Mouse (Mus musculus) heart, embryonic 14.5 days (tissue): ENCODE measurements around the gene Tpst1. TPM values are rescaled to one million over a fixed set of nuclear protein-coding genes. Genes with fewer than 3 reads are reported as not detected.

Experiments used
- ATAC-seq: fragments of 200-750 bp; cut with Nextera tagmentation; 2 replicates; pipeline ENCODE4 v1.8.0; 2017; ENCODE audit warnings: low read depth, moderate TSS enrichment; ENCODE audit not compliant: insufficient number of reproducible peaks, insufficient read depth, low FRiP score
- H3K27ac ChIP-seq, 2 experiments: fragments of 200-500 bp in 1 of 2; fragments of 300-500 bp in 1 of 2; sonication (generic) in 1 of 2; replicated peaks in 1 of 2; 2 replicates each; pipeline ENCODE4 v1.5.1; 2012 to 2014; ENCODE audit warnings: low read depth in 2 of 2, low read length in 2 of 2, control low read depth in 1 of 2, mild to moderate bottlenecking in 1 of 2, mixed read lengths in 1 of 2; ENCODE audit not compliant: control insufficient read depth in 1 of 2, insufficient read depth in 1 of 2
- H3K27me3 ChIP-seq: fragments of 300-500 bp; sonication (generic); 2 replicates; pipeline ENCODE4 v1.6.1; 2014; ENCODE audit warnings: mild to moderate bottlenecking, low read length, control low read depth; ENCODE audit not compliant: control insufficient read depth, insufficient read depth
- H3K36me3 ChIP-seq: fragments of 300-500 bp; sonication (generic); 2 replicates; pipeline ENCODE4 v1.6.1; 2014; ENCODE audit warnings: mild to moderate bottlenecking, control low read depth, low read length, mixed read lengths; ENCODE audit not compliant: control insufficient read depth, insufficient read depth
- H3K4me1 ChIP-seq, 2 experiments: fragments of 200-500 bp in 1 of 2; fragments of 300-500 bp in 1 of 2; sonication (generic) in 1 of 2; 2 replicates each; pipeline ENCODE4 v1.6.1; 2012 to 2014; ENCODE audit warnings: low read length in 2 of 2, control low read depth in 1 of 2, mixed read lengths in 1 of 2; ENCODE audit not compliant: control insufficient read depth in 2 of 2, insufficient read depth in 2 of 2
- H3K4me2 ChIP-seq: fragments of 300-500 bp; sonication (generic); 2 replicates; pipeline ENCODE4 v1.6.1; 2014; ENCODE audit warnings: mild to moderate bottlenecking, low read length
- H3K4me3 ChIP-seq, 2 experiments: fragments of 200-500 bp in 1 of 2; fragments of 300-500 bp in 1 of 2; sonication (generic) in 1 of 2; 2 replicates each; pipeline ENCODE4 v1.5.1; 2012 to 2014; ENCODE audit warnings: low read length in 2 of 2, mild to moderate bottlenecking in 2 of 2, control low read depth in 1 of 2, low read depth in 1 of 2, moderate library complexity in 1 of 2; ENCODE audit not compliant: control insufficient read depth in 1 of 2, insufficient read depth in 1 of 2
- H3K9ac ChIP-seq: fragments of 300-500 bp; sonication (generic); 2 replicates; pipeline ENCODE4 v1.6.1; 2014; ENCODE audit warnings: mild to moderate bottlenecking, low read length
- H3K9me3 ChIP-seq: fragments of 300-500 bp; sonication (generic); 2 replicates; pipeline ENCODE4 v1.6.1; 2016; ENCODE audit warnings: low read length, control low read depth; ENCODE audit not compliant: control insufficient read depth
- WGBS: fragments of 180-500 bp; shearing (Covaris S2); extraction: QIAGEN DNeasy Blood & Tissue Kit; methylation state at CpG from one replicate; pipeline ENCODE4 v1.1.7; 2014; 5-methylcytosine and 5-hydroxymethylcytosine counted together
- polyA plus RNA-seq: library from polyadenylated mRNA; unstranded; fragments of >200 nt; fragmentation: Nextera tagmentation; extraction: Ambion mirVana; gene quantifications from 2 replicates; pipeline ENCODE4 v1.2.1, GENCODE M21; 2014

Tpst1 gene
- polyA plus RNA-seq, 1 experiment from 2014 or later, result 24.5 TPM

DNA sequence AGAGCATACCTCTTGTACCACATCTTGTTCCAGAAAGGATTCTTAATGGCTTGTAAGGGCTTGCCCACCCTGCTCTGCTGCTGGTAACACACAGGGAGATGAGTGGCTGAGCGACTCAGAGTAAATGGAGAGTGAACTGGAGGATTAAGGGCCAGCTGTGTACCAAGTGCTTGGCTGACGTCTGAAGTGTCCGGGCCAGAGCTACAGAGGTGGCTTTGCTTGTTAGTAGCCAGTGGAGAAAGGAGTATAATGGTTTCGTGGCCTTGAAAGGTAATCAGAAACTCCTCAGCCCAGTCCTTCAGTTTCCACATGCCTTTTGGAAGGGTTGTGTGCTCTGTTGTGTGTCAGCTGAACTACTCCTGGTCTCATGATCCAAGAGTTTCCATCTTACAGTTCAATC, 104.7 kb downstream of the Tpst1 start:
- no peak overlapping the region for H3K27ac ChIP-seq
- H3K36me3 ChIP-seq, result no peaks in the 10 kb centered on the region
- H3K9me3 ChIP-seq, result no peaks in the 10 kb centered on the region
- peaks cover 5 to 18% of the 10 kb centered on the region in 2 experiments; a peak in 3 of 4 replicates for H3K4me1 ChIP-seq
- H3K4me2 ChIP-seq, result no peak overlapping the region
- 36% methylated on average over 4 of the region's 4 CpGs for WGBS
- no peak overlapping the region for H3K9ac ChIP-seq
- no peak for ATAC-seq
- H3K4me3 ChIP-seq, result no peak overlapping the region
- H3K27me3 ChIP-seq, result no peaks in the 10 kb centered on the region

- no peaks in the 10 kb centered on the region for H3K9me3 ChIP-seq
- WGBS, result 56% methylated on average over 7 of the region's 7 CpGs
These were observed 107.2 kb downstream of the Tpst1 start for GRCm38 (mm10) chr5:130180362-130180761.

GRCm38 (mm10) chr5:130181740-130182540, 108.8 kb downstream of the Tpst1 start:
- Histone ChIP-seq H3K4me2 (no peak overlapping the region), H3K27ac (no peak overlapping the region), H3K4me1 (peaks cover 9 to 15% of the 10 kb centered on the region in 2 experiments), H3K9me3 (no peaks in the 10 kb centered on the region), H3K4me3 (no peak overlapping the region), H3K36me3 (no peaks in the 10 kb centered on the region), H3K27me3 (no peaks in the 10 kb centered on the region), H3K9ac (no peak overlapping the region)
- 69% methylated on average over 6 of the region's 6 CpGs for WGBS
- ATAC-seq, result no peak

More at GRCm38 (mm10) chr5:130180362-130180761, 107.2 kb downstream of the Tpst1 start:
- Histone ChIP-seq H3K4me1 (peaks cover 9 to 15% of the 10 kb centered on the region in 2 experiments), H3K9ac (no peak overlapping the region), H3K27ac (no peak overlapping the region), H3K27me3 (no peaks in the 10 kb centered on the region), H3K4me3 (no peak overlapping the region), H3K4me2 (no peak overlapping the region), H3K36me3 (no peaks in the 10 kb centered on the region)
- ATAC-seq, result no peak

- no peak overlapping the region for H3K27ac ChIP-seq
- H3K9me3 ChIP-seq, result no peaks in the 10 kb centered on the region
- no peak for ATAC-seq
- no peak overlapping the region for H3K4me3 ChIP-seq
- WGBS, result 87% methylated on average over 3 of the region's 3 CpGs
- H3K4me2 ChIP-seq, result no peak overlapping the region
- H3K4me1 ChIP-seq, result peaks cover 9 to 15% of the 10 kb centered on the region in 2 experiments
- H3K9ac ChIP-seq, result no peak overlapping the region
- peaks cover 2% of the 10 kb centered on the region for H3K36me3 ChIP-seq
- H3K27me3 ChIP-seq, result no peaks in the 10 kb centered on the region
These were observed 109.4 kb downstream of the Tpst1 start for GRCm38 (mm10) chr5:130182541-130182821.

DNA sequence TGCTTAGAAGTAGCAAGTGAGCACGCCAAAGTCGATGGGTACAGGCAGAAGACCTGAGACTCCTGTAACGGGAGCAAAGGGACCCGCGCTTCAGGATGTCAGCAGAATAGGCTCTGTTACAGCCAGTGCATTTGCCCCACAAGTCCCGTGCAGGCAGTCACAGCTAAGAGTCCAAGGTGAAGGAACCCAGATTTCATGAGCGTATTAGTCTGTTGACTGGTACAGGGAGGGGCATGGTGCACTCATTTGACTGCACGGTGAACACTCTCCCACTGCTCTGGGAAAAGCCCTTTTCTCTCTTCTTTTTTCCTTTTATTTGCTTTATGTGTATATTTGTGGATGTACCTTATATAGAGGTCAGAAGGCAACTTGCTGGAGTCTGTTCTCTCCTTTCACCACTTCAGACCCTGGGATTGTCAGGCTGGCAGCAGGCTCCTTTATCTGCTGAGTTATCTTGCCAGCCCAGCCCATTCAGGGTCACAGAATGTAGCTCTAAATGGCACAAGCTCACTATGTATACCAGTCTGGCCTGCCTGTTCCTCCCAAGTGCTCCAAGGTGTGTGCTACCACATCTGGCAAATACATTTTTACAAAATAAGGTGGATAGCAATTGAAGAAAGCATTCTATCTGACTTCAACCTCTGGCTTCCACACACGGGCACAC, 111.2 kb downstream of the Tpst1 start:
- Histone ChIP-seq H3K4me2 (no peak overlapping the region), H3K36me3 (peaks cover 9% of the 10 kb centered on the region), H3K9me3 (no peaks in the 10 kb centered on the region), H3K4me3 (no peak overlapping the region), H3K9ac (no peak overlapping the region), H3K27me3 (no peaks in the 10 kb centered on the region), H3K27ac (no peak overlapping the region), H3K4me1 (peaks cover 9 to 12% of the 10 kb centered on the region in 2 experiments)
- WGBS, result 76% methylated on average over 9 of the region's 9 CpGs
- no peak for ATAC-seq

DNA sequence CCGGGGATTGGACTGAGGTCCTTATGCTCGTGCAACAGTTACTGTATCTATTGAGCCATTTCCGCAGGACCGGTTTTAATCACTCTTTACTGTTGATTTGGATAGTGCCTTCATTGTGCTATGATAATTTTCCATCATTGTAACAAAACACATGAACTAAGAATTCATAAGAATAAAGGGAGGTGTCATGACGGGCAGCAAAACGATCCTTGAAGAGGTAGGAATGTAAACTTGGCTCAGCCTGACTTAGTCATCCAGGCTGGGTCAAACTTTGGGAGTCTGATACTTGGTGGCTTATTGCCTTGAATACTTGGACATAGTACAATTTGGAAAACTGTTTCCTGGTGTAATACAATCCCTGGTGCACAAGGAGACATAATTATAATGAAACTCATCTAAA, 112.2 kb downstream of the Tpst1 start:
- Histone ChIP-seq H3K4me1 (peaks cover 9 to 12% of the 10 kb centered on the region in 2 experiments), H3K9me3 (no peaks in the 10 kb centered on the region), H3K4me3 (no peak overlapping the region), H3K9ac (no peak overlapping the region), H3K4me2 (no peak overlapping the region), H3K36me3 (peaks cover 19% of the 10 kb centered on the region), H3K27ac (no peak overlapping the region), H3K27me3 (no peaks in the 10 kb centered on the region)
- WGBS, result 81% methylated on average over 6 of the region's 6 CpGs
- no peak for ATAC-seq
